Mouse (Mus musculus) CH12.LX (cell line): Measurements from ENCODE around the gene Mpig6b. TPM values are rescaled to one million over a fixed set of nuclear protein-coding genes. Genes with fewer than 3 reads are reported as not detected.
"Not testable (repeated sequence)": the region's sequence is repeated elsewhere in the genome, so short reads cannot be mapped to it uniquely, and the experiment has no call there.

Experiments
- DNase-seq: peaks from one replicate; pipeline ENCODE4 v3.0.0-alpha.2; 2013; ENCODE audit errors: extremely low read depth
- H3K27ac ChIP-seq: 2 replicates; pipeline ENCODE4 v1.5.1; 2012; ENCODE audit warnings: low read depth, mild to moderate bottlenecking, control low read depth, moderate library complexity; ENCODE audit not compliant: insufficient read depth
- H3K27me3 ChIP-seq: replicated peaks from 2 replicates; pipeline ENCODE3; 2012; ENCODE audit warnings: inconsistent platforms
- H3K36me3 ChIP-seq, 2 experiments: replicated peaks in 1 of 2; 2 replicates each; pipeline versions ENCODE3 to v1.6.1; 2012; ENCODE audit warnings: inconsistent platforms in 1 of 2, low read length in 1 of 2, mild to moderate bottlenecking in 1 of 2, mixed read lengths in 1 of 2, moderate library complexity in 1 of 2; ENCODE audit not compliant: control insufficient read depth in 1 of 2, insufficient read depth in 1 of 2
- H3K4me1 ChIP-seq, 2 experiments: 2 replicates each; pipeline ENCODE4 v1.6.1; 2012; ENCODE audit warnings: inconsistent platforms in 1 of 2, moderate library complexity in 1 of 2; ENCODE audit not compliant: insufficient read depth in 2 of 2, control insufficient read depth in 1 of 2
- H3K4me2 ChIP-seq: 2 replicates; pipeline ENCODE4 v1.6.1; 2012; ENCODE audit warnings: low read depth, mild to moderate bottlenecking, control low read depth; ENCODE audit not compliant: poor library complexity, insufficient read depth, severe bottlenecking
- H3K4me3 ChIP-seq, 3 experiments: fragments of 150-350 bp in 1 of 3; sonication (generic) in 1 of 3; replicated peaks in 1 of 3; 2 replicates each; pipeline versions ENCODE3 to v1.5.1; 2011 to 2012; ENCODE audit warnings: low read depth in 2 of 3, low read length in 2 of 3, mild to moderate bottlenecking in 2 of 3, moderate library complexity in 2 of 3, control low read depth in 1 of 3, improper control_type of control experiment in 1 of 3, inconsistent platforms in 1 of 3, mixed read lengths in 1 of 3; ENCODE audit not compliant: poor library complexity in 1 of 3
- H3K79me2 ChIP-seq: replicated peaks from 2 replicates; pipeline ENCODE4 v1.6.1; 2012; ENCODE audit warnings: mild to moderate bottlenecking, moderate library complexity; ENCODE audit not compliant: control insufficient read depth, poor library complexity, insufficient read depth, severe bottlenecking; ENCODE audit errors: extremely low read depth
- H3K9ac ChIP-seq: 2 replicates; pipeline ENCODE4 v1.6.1; 2012; ENCODE audit warnings: low read depth, mild to moderate bottlenecking, control low read depth, moderate library complexity; ENCODE audit not compliant: insufficient read depth
- H3K9me3 ChIP-seq: replicated peaks from 2 replicates; pipeline ENCODE3; 2012; ENCODE audit warnings: low read length, inconsistent platforms, mixed read lengths
- CHD2 ChIP-seq: IDR thresholded peaks from 2 replicates; pipeline ENCODE4 v1.6.1; 2011; ENCODE audit warnings: low read length, improper control_type of control experiment
- CTCF ChIP-seq, 2 experiments: IDR thresholded peaks in 1 of 2; conservative IDR thresholded peaks in 1 of 2; 2 replicates each; pipeline ENCODE4 v1.5.1; 2011 to 2012; ENCODE audit warnings: low read depth in 2 of 2, low read length in 2 of 2, improper control_type of control experiment in 1 of 2, inconsistent platforms in 1 of 2, mild to moderate bottlenecking in 1 of 2, moderate library complexity in 1 of 2
- E2F4 ChIP-seq: IDR thresholded peaks from 2 replicates; pipeline ENCODE4 v1.6.1; 2011; ENCODE audit warnings: low read depth, low read length, improper control_type of control experiment; ENCODE audit not compliant: insufficient replicate concordance
- ELF1 ChIP-seq: IDR thresholded peaks from 2 replicates; pipeline ENCODE4 v1.6.1; 2014; ENCODE audit warnings: low read depth, mild to moderate bottlenecking, inconsistent platforms, low read length, improper control_type of control experiment
- ETS1 ChIP-seq: conservative IDR thresholded peaks from 2 replicates; pipeline ENCODE4 v1.6.1; 2012; ENCODE audit warnings: low read depth, mild to moderate bottlenecking, inconsistent platforms, low read length, improper control_type of control experiment, moderate library complexity
- GABPA ChIP-seq: IDR thresholded peaks from 2 replicates; pipeline ENCODE4 v1.6.1; 2012; ENCODE audit warnings: low read depth, low read length, improper control_type of control experiment, inconsistent platforms; ENCODE audit not compliant: insufficient replicate concordance
- HCFC1 ChIP-seq: IDR thresholded peaks from 2 replicates; pipeline ENCODE4 v1.6.1; 2012; ENCODE audit warnings: low read depth, mild to moderate bottlenecking, inconsistent platforms, low read length, improper control_type of control experiment
- JUN ChIP-seq: IDR thresholded peaks from 2 replicates; pipeline ENCODE4 v1.6.1; 2011; ENCODE audit warnings: low read depth, mild to moderate bottlenecking, low read length, improper control_type of control experiment, moderate library complexity; ENCODE audit not compliant: insufficient read depth
- KAT2A ChIP-seq: IDR thresholded peaks from 2 replicates; pipeline ENCODE4 v1.6.1; 2012; ENCODE audit warnings: low read length, improper control_type of control experiment, inconsistent platforms; ENCODE audit not compliant: insufficient replicate concordance
- MAFK ChIP-seq: IDR thresholded peaks from 2 replicates; pipeline ENCODE4 v1.6.1; 2011; ENCODE audit warnings: low read length, improper control_type of control experiment; ENCODE audit not compliant: insufficient replicate concordance
- MXI1 ChIP-seq: IDR thresholded peaks from 2 replicates; pipeline ENCODE4 v1.6.1; 2011; ENCODE audit warnings: mild to moderate bottlenecking, low read depth, low read length, improper control_type of control experiment
- NELFE ChIP-seq: IDR thresholded peaks from 2 replicates; pipeline ENCODE4 v1.6.1; 2011; ENCODE audit warnings: low read depth, low read length, improper control_type of control experiment
- PAX5 ChIP-seq: IDR thresholded peaks from 2 replicates; pipeline ENCODE4 v1.6.1; 2012; ENCODE audit warnings: low read length, inconsistent platforms, mixed read lengths
- POLR2A ChIP-seq: IDR thresholded peaks from 2 replicates; pipeline ENCODE4 v1.6.1; 2011; ENCODE audit warnings: low read depth, mild to moderate bottlenecking, improper control_type of control experiment, low read length
- POLR2AphosphoS2 ChIP-seq: IDR thresholded peaks from 2 replicates; pipeline ENCODE4 v1.6.1; 2011; ENCODE audit warnings: low read depth, low read length, improper control_type of control experiment
- RCOR1 ChIP-seq: conservative IDR thresholded peaks from 2 replicates; pipeline ENCODE4 v1.6.1; 2012; ENCODE audit warnings: low read depth, mild to moderate bottlenecking, inconsistent platforms, low read length, improper control_type of control experiment
- SIN3A ChIP-seq: IDR thresholded peaks from 2 replicates; pipeline ENCODE4 v1.6.1; 2012; ENCODE audit warnings: low read length, improper control_type of control experiment, inconsistent platforms
- SMC3 ChIP-seq: IDR thresholded peaks from 2 replicates; pipeline ENCODE4 v1.6.1; 2011; ENCODE audit warnings: low read depth, low read length, improper control_type of control experiment
- TBP ChIP-seq: conservative IDR thresholded peaks from 2 replicates; pipeline ENCODE4 v1.6.1; 2011; ENCODE audit warnings: low read depth, low read length, improper control_type of control experiment
- TCF12 ChIP-seq: IDR thresholded peaks from 2 replicates; pipeline ENCODE4 v1.6.1; 2014; ENCODE audit warnings: low read depth, mild to moderate bottlenecking, inconsistent platforms, low read length, improper control_type of control experiment
- UBTF ChIP-seq: IDR thresholded peaks from 2 replicates; pipeline ENCODE4 v1.6.1; 2012; ENCODE audit warnings: low read depth, mild to moderate bottlenecking, inconsistent platforms, low read length, improper control_type of control experiment, moderate library complexity
- ZKSCAN1 ChIP-seq: IDR thresholded peaks from 2 replicates; pipeline ENCODE4 v1.6.1; 2012; ENCODE audit warnings: low read depth, inconsistent platforms, low read length, improper control_type of control experiment, borderline replicate concordance
- dilution Hi-C: fragments of 300-500 bp; cut with MboI; formaldehyde crosslinking; loops from 2 replicates; pipeline ENCODE4 v1.14.3; 2020; ENCODE audit warnings: low sequenced_read_pairs; ENCODE audit not compliant: extremely low pct_unique_long_range_greater_than_20kb, extremely low pct_ligation_motif_present
- in situ Hi-C: fragments of 300-500 bp; cut with MboI; formaldehyde crosslinking; loops from 3 replicates; pipeline ENCODE4 v1.14.3; 2019; ENCODE audit warnings: low sequenced_read_pairs, low pct_ligation_motif_present, low pct_unique_long_range_greater_than_20kb, mixed read lengths
- polyA plus RNA-seq: library from polyadenylated mRNA; unstranded; fragments of >175 nt; gene quantifications from 2 replicates; pipeline ENCODE4 v1.2.1, GENCODE M21; 2012; ENCODE audit warnings: low read depth; ENCODE audit not compliant: insufficient read length
- total RNA-seq, 2 experiments: library from RNA; depleted of rRNA; stranded (reverse); fragments of 300-350 nt in 1 of 2; fragments of >200 nt in 1 of 2; gene quantifications; 2 replicates each; pipeline ENCODE4 v1.2.3; 2012 to 2014

Mpig6b gene
- total and polyA plus RNA-seq, 3 experiments = 0.10 TPM; not detected in 2

DNA sequence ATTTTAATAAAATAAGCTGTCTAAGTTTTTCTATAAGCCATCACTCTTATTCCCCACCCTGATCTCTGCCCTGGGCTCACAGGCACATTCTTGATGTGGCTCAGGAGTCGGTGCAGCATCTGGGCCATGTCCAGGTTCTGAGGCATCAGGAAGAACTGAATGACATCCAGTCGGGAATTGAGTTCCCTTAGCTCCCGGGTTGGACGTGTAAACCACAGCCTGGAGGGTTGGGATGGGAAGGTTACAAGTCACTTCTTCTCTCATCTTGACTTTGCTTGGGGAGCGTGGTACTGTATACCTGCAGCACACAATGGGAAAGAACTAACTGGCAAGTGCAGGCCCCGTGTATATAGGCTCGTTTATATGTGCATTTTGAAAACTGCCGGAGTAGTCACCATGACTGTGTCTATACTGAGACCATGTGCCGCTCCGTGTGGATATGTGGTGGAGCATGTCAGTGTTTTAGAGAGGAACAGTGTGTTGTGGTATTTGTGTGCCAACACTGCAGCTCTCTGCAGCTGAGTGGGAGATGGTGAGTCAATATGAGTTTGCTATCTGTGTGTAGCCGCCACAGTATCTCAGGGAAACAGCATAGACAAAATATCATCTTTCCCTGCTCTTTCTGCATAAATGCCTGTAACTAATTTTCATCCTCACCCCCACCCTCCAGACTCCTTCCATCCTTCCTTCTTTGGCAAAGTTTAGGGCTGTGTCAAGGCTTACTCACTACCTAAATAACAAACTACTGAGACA lies 26.7 kb downstream of the Mpig6b start:
- H3K27me3 ChIP-seq = no peaks in the 10 kb centered on the region
- no peak overlapping the region for H3K4me3 ChIP-seq
- no peak overlapping the region for H3K27ac ChIP-seq
- dilution Hi-C loops = no loop called here
- peaks cover 0 to 3% of the 10 kb centered on the region in 2 experiments for H3K36me3 ChIP-seq
- H3K9ac ChIP-seq = no peak overlapping the region
- TF ChIP-seq MXI1 (no peak), CHD2 (no peak), UBTF (no peak), TCF12 (no peak), TBP (no peak), JUN (no peak), PAX5 (no peak), MAFK (no peak), CTCF (conservative IDR thresholded peaks at IDR 0.05 in 1 of 2, IDR thresholded peaks at IDR 0.05 in 1 of 2; ENCODE audit: low read depth in 2 of 2, low read length in 2 of 2) (no peak), ELF1 (no peak), SIN3A (no peak), RCOR1 (no peak), E2F4 (no peak), POLR2A (no peak), ZKSCAN1 (no peak), NELFE (no peak)
- TF ChIP-seq, all 38 proteins: peak for 0
- in situ Hi-C loops = no loop called here
- Histone ChIP-seq H3K4me1 (peaks cover 5 to 29% of the 10 kb centered on the region in 2 experiments; a peak in 3 of 4 replicates), H3K9me3 (no peaks in the 10 kb centered on the region), H3K4me2 (no peak overlapping the region), H3K79me2 (no peaks in the 10 kb centered on the region)
- DNase-seq = no peak

DNA sequence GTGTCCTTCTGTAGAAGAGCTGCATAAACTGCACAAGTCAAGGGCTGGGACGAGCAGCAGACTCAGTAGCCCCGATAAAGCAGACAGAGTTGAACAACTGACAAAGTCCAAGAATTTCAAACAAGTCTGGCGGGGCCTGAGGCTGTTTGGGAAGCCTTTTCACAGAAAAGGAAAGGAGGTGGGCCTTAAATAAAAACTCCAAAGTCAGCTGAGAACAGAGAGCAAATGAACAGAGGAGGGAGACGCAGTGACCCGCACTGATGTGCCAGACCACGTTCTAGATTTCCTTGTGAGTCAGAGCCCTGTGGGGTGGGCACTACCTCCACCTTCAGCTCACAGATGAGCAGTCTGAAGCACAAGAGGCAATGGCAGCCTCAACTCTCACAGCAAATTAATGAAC lies 31.1 kb downstream of the Mpig6b start:
- peaks cover 0 to 20% of the 10 kb centered on the region in 2 experiments for H3K36me3 ChIP-seq
- H3K4me3 ChIP-seq = no peak overlapping the region
- no peak for DNase-seq
- H3K27ac ChIP-seq = no peak overlapping the region
- H3K4me2 ChIP-seq = no peak overlapping the region
- H3K9me3 ChIP-seq = no peaks in the 10 kb centered on the region
- no peaks in the 10 kb centered on the region for H3K27me3 ChIP-seq
- no peak for TF ChIP-seq POLR2AphosphoS2
- no peak for TF ChIP-seq KAT2A
- TF ChIP-seq TBP = no peak
- no peak for TF ChIP-seq SMC3
- TF ChIP-seq MAFK = no peak
- TF ChIP-seq UBTF = no peak
- no peak for TF ChIP-seq CTCF (conservative IDR thresholded peaks at IDR 0.05 in 1 of 2, IDR thresholded peaks at IDR 0.05 in 1 of 2; ENCODE audit: low read depth in 2 of 2, low read length in 2 of 2)
- TF ChIP-seq ZKSCAN1 = no peak
- TF ChIP-seq ETS1 = no peak
- no peak for TF ChIP-seq JUN
- no peak for TF ChIP-seq HCFC1
- TF ChIP-seq GABPA = no peak
- no peak for TF ChIP-seq POLR2A
- H3K4me1 ChIP-seq = peaks cover 5 to 27% of the 10 kb centered on the region in 2 experiments; a peak in 3 of 4 replicates
- H3K9ac ChIP-seq = no peak overlapping the region
- no peaks in the 10 kb centered on the region for H3K79me2 ChIP-seq
- in situ Hi-C loops (no loop called here), dilution Hi-C loops (no loop called here)

GRCm38 (mm10) chr17:35033703-35034102 lies 32.3 kb downstream of the Mpig6b start:
- dilution Hi-C loops, H3K27ac ChIP-seq, H3K9me3 ChIP-seq, in situ Hi-C loops, H3K79me2 ChIP-seq, H3K9ac ChIP-seq, H3K27me3 ChIP-seq, H3K4me2 ChIP-seq, H3K4me3 ChIP-seq, DNase-seq: not testable (repeated sequence)
- H3K36me3 ChIP-seq = peaks cover 0 to 26% of the 10 kb centered on the region in 2 experiments
- peaks cover 5 to 39% of the 10 kb centered on the region in 2 experiments; a peak in 3 of 4 replicates for H3K4me1 ChIP-seq
